Mouse (Mus musculus) cerebellum, postnatal 36 days (tissue): ENCODE measurements at regions not wholly inside any gene's neighbourhood (a gene's known extent, or its start where the extent isn't known, plus 50 kb on each side); places are given as distances from the start of the nearest gene placed in this dataset.

ENCODE experiments used
- DNase-seq, 2 experiments: peaks; one replicate each; pipeline ENCODE4 v3.0.0; 2021 to 2022; ENCODE audit warnings: mixed read lengths in 2 of 2

- no peak for DNase-seq
These were observed 147.5 kb upstream of the Mrps10 start for GRCm38 (mm10) chr17:47221068-47221796.

GRCm38 (mm10) chr17:47219846-47220245, 148.8 kb upstream of the Mrps10 start:
- no peak for DNase-seq

GRCm38 (mm10) chr17:47216490-47216889, 152.2 kb upstream of the Mrps10 start:
- no peak for DNase-seq

GRCm38 (mm10) chr17:47215841-47216240, 152.8 kb upstream of the Mrps10 start:
- DNase-seq = no peak

- no peak for DNase-seq
These were observed 154.6 kb upstream of the Mrps10 start for GRCm38 (mm10) chr17:47214111-47214510.

- no peak for DNase-seq
These were observed 158.1 kb upstream of the Mrps10 start for GRCm38 (mm10) chr17:47210441-47211196.

GRCm38 (mm10) chr17:47208886-47209585, 159.7 kb upstream of the Mrps10 start:
- no peak for DNase-seq

- DNase-seq = no peak
These were observed 161.2 kb upstream of the Mrps10 start for GRCm38 (mm10) chr17:47207471-47207870.

GRCm38 (mm10) chr17:47204470-47205162, 164.1 kb upstream of the Mrps10 start:
- DNase-seq = no peak

GRCm38 (mm10) chr17:47199206-47199605, 169.5 kb upstream of the Mrps10 start:
- no peak for DNase-seq

GRCm38 (mm10) chr17:47197957-47198356, 170.7 kb upstream of the Mrps10 start:
- DNase-seq = peak; percentile 13 to 14

- DNase-seq = no peak
These were observed 171.7 kb upstream of the Mrps10 start for GRCm38 (mm10) chr17:47196992-47197391.

GRCm38 (mm10) chr17:47195981-47196380, 172.7 kb upstream of the Mrps10 start:
- no peak for DNase-seq

- DNase-seq = no peak
These were observed 174.1 kb upstream of the Mrps10 start for GRCm38 (mm10) chr17:47194463-47195012.

GRCm38 (mm10) chr17:47191416-47191815, 177.3 kb upstream of the Mrps10 start:
- no peak for DNase-seq

- DNase-seq = no peak
These were observed 178.9 kb upstream of the Mrps10 start for GRCm38 (mm10) chr17:47189770-47190169.

- no peak for DNase-seq
These were observed 173.8 kb upstream of the Ubr2 start for GRCm38 (mm10) chr17:47184148-47184547.

- no peak for DNase-seq
These were observed 171.8 kb upstream of the Ubr2 start for GRCm38 (mm10) chr17:47182118-47182517.

- no peak for DNase-seq
These were observed 169.1 kb upstream of the Ubr2 start for GRCm38 (mm10) chr17:47179410-47179809.

GRCm38 (mm10) chr17:47178705-47179104, 168.3 kb upstream of the Ubr2 start:
- no peak for DNase-seq

- DNase-seq = no peak
These were observed 167.4 kb upstream of the Ubr2 start for GRCm38 (mm10) chr17:47177671-47178246.

- DNase-seq = no peak
These were observed 166.0 kb upstream of the Ubr2 start for GRCm38 (mm10) chr17:47176328-47176727.
